Mouse (Mus musculus) left cerebral cortex, adult 18-20 months (tissue): ENCODE measurements around the gene Tead3. TPM values are rescaled to one million over a fixed set of nuclear protein-coding genes. Genes with fewer than 3 reads are reported as not detected.

ENCODE experiments used
- total RNA-seq, 2 experiments: library from RNA; stranded (reverse); gene quantifications; 2 replicates each; pipeline ENCODE4 v1.2.3; 2021

Tead3 gene
- total RNA-seq, 2 experiments from 2014 or later: 2.3 to 2.5 TPM

Other genes starting within 250 kb of the Tead3 start
- gene Scube3, start 208.7 kb downstream of the Tead3 start, total RNA-seq: 1 to 10 TPM; 2.8 to 2.9 TPM
- 100 to 1,000 TPM; 111 to 116 TPM for gene Zfp523, start 173.7 kb downstream of the Tead3 start, total RNA-seq
- gene Def6, start 143.0 kb downstream of the Tead3 start, total RNA-seq: 1 to 10 TPM; 3.1 to 4.1 TPM
- 10 to 100 TPM; 27.9 to 28.6 TPM for gene Ppard, start 118.1 kb downstream of the Tead3 start, total RNA-seq
- 10 to 100 TPM; 25.4 to 25.5 TPM for gene Fance, start 37.3 kb downstream of the Tead3 start, total RNA-seq
- gene Rpl10a, start 22.3 kb downstream of the Tead3 start, total RNA-seq: 100 to 1,000 TPM; 322 to 334 TPM
- gene Tulp1, start 14.4 kb upstream of the Tead3 start, total RNA-seq: not detected
- 10 to 100 TPM; 37.8 to 42.8 TPM for gene Fkbp5, start 166.7 kb upstream of the Tead3 start, total RNA-seq
- gene Armc12, start 180.0 kb upstream of the Tead3 start, total RNA-seq: not detected
- not detected for gene Clpsl2, start 198.6 kb upstream of the Tead3 start, total RNA-seq
- gene Clps, start 209.9 kb upstream of the Tead3 start, total RNA-seq: not detected
- gene Lhfpl5, start 224.8 kb upstream of the Tead3 start, total RNA-seq: 1 to 10 TPM; 3.6 to 4.1 TPM